Mouse (Mus musculus) hindbrain, embryonic 11.5 days (tissue): Measurements from ENCODE around the gene Mmd. TPM values are rescaled to one million over a fixed set of nuclear protein-coding genes. Genes with fewer than 3 reads are reported as not detected.

Experiments
- ATAC-seq: fragments of 200-750 bp; cut with Nextera tagmentation; 2 replicates; pipeline ENCODE4 v1.8.0; 2017; ENCODE audit warnings: mild to moderate bottlenecking, moderate TSS enrichment, moderate library complexity; ENCODE audit not compliant: low FRiP score
- DNase-seq: peaks from one replicate; pipeline ENCODE4 v3.0.0-alpha.2; 2015; ENCODE audit warnings: low spot score
- H3K27ac ChIP-seq: fragments of 300-500 bp; sonication (generic); 2 replicates; pipeline ENCODE4 v1.5.1; 2014; ENCODE audit warnings: mild to moderate bottlenecking, low read depth, low read length
- H3K27me3 ChIP-seq: fragments of 300-500 bp; sonication (generic); 2 replicates; pipeline ENCODE4 v1.6.1; 2014; ENCODE audit warnings: mild to moderate bottlenecking, low read length, moderate library complexity, mixed read lengths; ENCODE audit not compliant: control insufficient read depth, insufficient read depth
- H3K36me3 ChIP-seq: fragments of 300-500 bp; sonication (generic); 2 replicates; pipeline ENCODE4 v1.6.1; 2014; ENCODE audit warnings: mild to moderate bottlenecking, low read length, moderate library complexity, mixed read lengths; ENCODE audit not compliant: control insufficient read depth, insufficient read depth
- H3K4me1 ChIP-seq: fragments of 300-500 bp; sonication (generic); replicated peaks from 2 replicates; pipeline ENCODE4 v1.6.1; 2014; ENCODE audit warnings: low read length, mixed read lengths; ENCODE audit not compliant: control insufficient read depth, insufficient read depth
- H3K4me2 ChIP-seq: fragments of 300-500 bp; sonication (generic); replicated peaks from 2 replicates; pipeline ENCODE4 v1.6.1; 2014; ENCODE audit warnings: mild to moderate bottlenecking, low read depth, low read length
- H3K4me3 ChIP-seq: fragments of 300-500 bp; sonication (generic); 2 replicates; pipeline ENCODE4 v1.5.1; 2014; ENCODE audit warnings: low read depth, low read length
- H3K9ac ChIP-seq: fragments of 300-500 bp; sonication (generic); 2 replicates; pipeline ENCODE4 v1.6.1; 2014; ENCODE audit warnings: low read depth, low read length
- H3K9me3 ChIP-seq: fragments of 300-500 bp; sonication (generic); 2 replicates; pipeline ENCODE4 v1.6.1; 2016; ENCODE audit warnings: low read length; ENCODE audit not compliant: control insufficient read depth
- WGBS: fragments of 180-500 bp; shearing (Covaris S2); extraction: QIAGEN DNeasy Blood & Tissue Kit; methylation state at CpG from one replicate; pipeline ENCODE4 v1.1.7; 2014; 5-methylcytosine and 5-hydroxymethylcytosine counted together
- polyA plus RNA-seq: library from polyadenylated mRNA; unstranded; fragments of >200 nt; fragmentation: Nextera tagmentation; extraction: Ambion mirVana; gene quantifications from 2 replicates; pipeline ENCODE4 v1.2.1, GENCODE M21; 2014

Mmd gene
- polyA plus RNA-seq, 1 experiment from 2014 or later, result 47.7 TPM

- Histone ChIP-seq H3K4me2 (no peak overlapping the region), H3K4me3 (no peak overlapping the region), H3K27ac (no peak overlapping the region), H3K36me3 (no peaks in the 10 kb centered on the region), H3K4me1 (0 out of 2 replicates have a peak, but pooled peaks cover 2% of the 10 kb centered on the region), H3K9ac (no peak overlapping the region), H3K27me3 (no peaks in the 10 kb centered on the region), H3K9me3 (no peaks in the 10 kb centered on the region)
- no peak for ATAC-seq
- no peak for DNase-seq
- 89% methylated on average over 3 of the region's 3 CpGs for WGBS
Measured at GRCm38 (mm10) chr11:90254536-90254935, 5.3 kb downstream of the Mmd start.

GRCm38 (mm10) chr11:90255687-90256086 is 6.4 kb downstream of the Mmd start:
- no peak for DNase-seq
- Histone ChIP-seq H3K27ac (no peak overlapping the region), H3K9me3 (no peaks in the 10 kb centered on the region), H3K9ac (no peak overlapping the region), H3K36me3 (0 out of 2 replicates have a peak, but pooled peaks cover 2% of the 10 kb centered on the region), H3K4me2 (no peak overlapping the region), H3K4me1 (0 out of 2 replicates have a peak, but pooled peaks cover under 1% of the 10 kb centered on the region), H3K4me3 (no peak overlapping the region), H3K27me3 (no peaks in the 10 kb centered on the region)
- no peak for ATAC-seq
- WGBS, result 81% methylated on average over 6 of the region's 6 CpGs

- no peak overlapping the region for H3K9ac ChIP-seq
- ATAC-seq, result no peak
- no peaks in the 10 kb centered on the region for H3K27me3 ChIP-seq
- no peak overlapping the region for H3K4me2 ChIP-seq
- DNase-seq, result no peak
- no peaks in the 10 kb centered on the region for H3K4me1 ChIP-seq
- H3K36me3 ChIP-seq, result 0 out of 2 replicates have a peak, but pooled peaks cover 2% of the 10 kb centered on the region
- no peaks in the 10 kb centered on the region for H3K9me3 ChIP-seq
- no peak overlapping the region for H3K27ac ChIP-seq
- no peak overlapping the region for H3K4me3 ChIP-seq
- WGBS, result 89% methylated on average over 16 of the region's 16 CpGs
Measured at GRCm38 (mm10) chr11:90256833-90257525, 7.7 kb downstream of the Mmd start.

GRCm38 (mm10) chr11:90258321-90258927 is 9.2 kb downstream of the Mmd start:
- H3K4me3 ChIP-seq, result no peak overlapping the region
- DNase-seq, result no peak
- H3K4me1 ChIP-seq, result no peaks in the 10 kb centered on the region
- no peaks in the 10 kb centered on the region for H3K27me3 ChIP-seq
- no peaks in the 10 kb centered on the region for H3K9me3 ChIP-seq
- H3K27ac ChIP-seq, result no peak overlapping the region
- H3K4me2 ChIP-seq, result no peak overlapping the region
- H3K36me3 ChIP-seq, result 0 out of 2 replicates have a peak, but pooled peaks cover 8% of the 10 kb centered on the region
- no peak for ATAC-seq
- WGBS, result 86% methylated on average over 10 of the region's 10 CpGs
- H3K9ac ChIP-seq, result no peak overlapping the region

GRCm38 (mm10) chr11:90259071-90259470 is 9.8 kb downstream of the Mmd start:
- no peaks in the 10 kb centered on the region for H3K27me3 ChIP-seq
- DNase-seq, result no peak
- no peak overlapping the region for H3K4me3 ChIP-seq
- no peak overlapping the region for H3K9ac ChIP-seq
- H3K4me2 ChIP-seq, result no peak overlapping the region
- no peak for ATAC-seq
- no peaks in the 10 kb centered on the region for H3K9me3 ChIP-seq
- H3K4me1 ChIP-seq, result no peaks in the 10 kb centered on the region
- H3K36me3 ChIP-seq, result 0 out of 2 replicates have a peak, but pooled peaks cover 8% of the 10 kb centered on the region
- H3K27ac ChIP-seq, result no peak overlapping the region
- 63% methylated on average over 4 of the region's 4 CpGs for WGBS

GRCm38 (mm10) chr11:90259826-90260225 is 10.6 kb downstream of the Mmd start:
- WGBS, result 89% methylated on average over 9 of the region's 9 CpGs
- H3K36me3 ChIP-seq, result 0 out of 2 replicates have a peak, but pooled peaks cover 8% of the 10 kb centered on the region

GRCm38 (mm10) chr11:90264180-90264579 is 14.9 kb downstream of the Mmd start:
- Histone ChIP-seq H3K4me2 (no peak overlapping the region), H3K27ac (no peak overlapping the region), H3K9me3 (no peaks in the 10 kb centered on the region), H3K36me3 (0 out of 2 replicates have a peak, but pooled peaks cover 8% of the 10 kb centered on the region), H3K4me3 (no peak overlapping the region), H3K4me1 (no peaks in the 10 kb centered on the region), H3K9ac (no peak overlapping the region), H3K27me3 (no peaks in the 10 kb centered on the region)
- WGBS, result 82% methylated on average over 11 of the region's 11 CpGs
- DNase-seq (no peak), ATAC-seq (no peak)

More at GRCm38 (mm10) chr11:90259826-90260225, 10.6 kb downstream of the Mmd start:
- Histone ChIP-seq H3K27ac (no peak overlapping the region), H3K4me3 (no peak overlapping the region), H3K27me3 (no peaks in the 10 kb centered on the region), H3K9ac (no peak overlapping the region), H3K4me2 (no peak overlapping the region), H3K4me1 (no peaks in the 10 kb centered on the region), H3K9me3 (no peaks in the 10 kb centered on the region)
- ATAC-seq, result no peak
- DNase-seq, result no peak

- Histone ChIP-seq H3K4me3 (no peak overlapping the region), H3K9ac (no peak overlapping the region), H3K27me3 (no peaks in the 10 kb centered on the region), H3K9me3 (no peaks in the 10 kb centered on the region), H3K27ac (no peak overlapping the region), H3K4me2 (no peak overlapping the region), H3K36me3 (0 out of 2 replicates have a peak, but pooled peaks cover 6% of the 10 kb centered on the region), H3K4me1 (no peaks in the 10 kb centered on the region)
- DNase-seq (no peak), ATAC-seq (no peak)
- WGBS, result 90% methylated on average over 7 of the region's 7 CpGs
Measured at GRCm38 (mm10) chr11:90265581-90265980, 16.3 kb downstream of the Mmd start.

- DNase-seq (no peak), ATAC-seq (no peak)
- Histone ChIP-seq H3K9me3 (no peaks in the 10 kb centered on the region), H3K4me2 (no peak overlapping the region), H3K4me3 (no peak overlapping the region), H3K4me1 (no peaks in the 10 kb centered on the region), H3K27me3 (no peaks in the 10 kb centered on the region), H3K27ac (no peak overlapping the region), H3K36me3 (no peaks in the 10 kb centered on the region; the same call in 1 of the 2 replicates), H3K9ac (no peak overlapping the region)
- WGBS, result 86% methylated on average over 5 of the region's 5 CpGs
Measured at GRCm38 (mm10) chr11:90268934-90269333, 19.7 kb downstream of the Mmd start.
